Mouse (Mus musculus) spleen, postnatal 14 days (tissue): ENCODE data around the gene Ubr3.
A peak's percentile ranks its signal among the peaks of the same experiment; 100 is the strongest.

Experiments
- DNase-seq, 2 experiments: peaks; one replicate each; pipeline ENCODE4 v3.0.0; 2021 to 2022; ENCODE audit warnings: low spot score in 2 of 2

The Ubr3 gene

DNA sequence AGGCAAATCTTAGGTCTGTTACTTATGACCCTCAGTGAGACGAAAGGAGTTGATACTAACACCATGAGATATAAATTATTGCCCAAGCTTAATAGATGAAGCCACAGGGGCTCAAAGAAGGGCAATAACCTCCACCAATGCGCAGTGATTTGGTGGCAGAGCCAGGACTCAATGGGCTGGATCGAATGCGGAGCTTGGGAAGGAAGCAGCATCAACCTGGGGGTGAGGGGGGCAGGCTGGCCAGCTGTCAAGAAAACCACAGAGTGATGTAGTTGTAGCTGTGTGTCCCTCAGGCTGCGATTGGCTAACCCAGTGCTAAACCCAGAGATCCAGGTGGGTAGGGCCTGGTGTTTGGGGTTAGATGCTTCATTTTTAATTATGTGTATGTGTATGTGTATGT lies 137.8 kb downstream of the Ubr3 start:
- no peak for DNase-seq

DNA sequence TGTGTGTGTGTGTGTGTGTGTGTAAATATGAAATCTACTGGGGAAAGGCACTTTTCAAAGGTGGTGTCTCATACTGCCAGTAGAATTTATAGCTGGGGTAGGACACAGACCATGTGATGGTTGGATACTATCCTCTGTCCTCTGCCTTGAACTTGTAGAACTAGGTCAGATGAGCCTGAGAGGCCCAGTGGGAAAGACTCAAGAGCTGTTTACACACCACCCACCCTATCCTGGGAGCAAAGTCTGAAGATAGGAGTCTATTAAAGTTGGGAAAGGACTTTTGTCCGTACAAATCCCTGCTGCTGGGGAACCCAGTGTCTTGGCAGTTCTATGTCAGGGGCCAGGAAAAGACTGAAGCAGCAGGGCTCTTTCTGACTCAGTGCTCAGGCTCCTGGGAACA lies 138.3 kb downstream of the Ubr3 start:
- no peak for DNase-seq

DNA sequence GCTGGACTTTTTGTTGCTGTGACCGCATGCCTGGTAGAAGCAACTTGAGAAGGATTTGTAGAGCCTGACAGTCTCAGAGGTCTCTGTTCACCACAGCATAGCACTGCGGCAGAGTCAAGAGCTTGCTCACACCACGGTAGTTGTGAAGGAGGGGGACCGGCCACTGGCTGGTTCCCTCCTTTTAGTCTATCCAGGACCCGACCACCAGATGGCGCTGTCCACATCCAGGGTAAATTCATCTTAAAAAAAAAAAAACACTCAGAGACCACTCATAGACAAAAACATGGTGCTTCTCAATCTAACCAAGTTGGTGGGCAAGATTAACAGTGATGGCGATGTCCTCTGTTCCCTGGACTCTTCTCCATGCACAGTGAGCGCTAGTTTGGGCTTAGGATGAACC lies 140.2 kb downstream of the Ubr3 start:
- DNase-seq, result peak in 1 of 2 experiments; percentile 46

DNA sequence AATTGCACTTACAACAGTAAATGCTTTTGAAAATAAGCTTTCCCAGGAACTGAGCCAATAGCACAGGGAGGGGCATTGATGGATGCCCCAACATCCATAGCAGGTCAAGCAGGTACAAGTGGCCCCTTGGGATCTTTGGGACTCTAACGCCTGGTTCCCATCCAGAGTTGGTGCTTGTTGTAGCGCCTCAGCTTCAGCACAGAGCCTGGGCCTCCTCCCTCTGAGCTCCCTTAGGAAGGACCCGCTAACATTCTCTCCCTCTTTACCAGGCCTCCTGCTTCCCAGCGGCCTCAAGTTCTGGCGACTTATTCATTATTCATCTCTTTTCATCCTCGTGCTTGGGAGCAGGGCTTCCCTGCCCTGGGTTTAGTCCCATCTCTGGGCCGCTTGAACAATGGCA lies 141.7 kb downstream of the Ubr3 start, which contains the start of gene Myo3b:
Gene Myo3b, plus strand, starts transcription at position 375 of the 400 bp plus-strand sequence.
- DNase-seq, result no peak

DNA sequence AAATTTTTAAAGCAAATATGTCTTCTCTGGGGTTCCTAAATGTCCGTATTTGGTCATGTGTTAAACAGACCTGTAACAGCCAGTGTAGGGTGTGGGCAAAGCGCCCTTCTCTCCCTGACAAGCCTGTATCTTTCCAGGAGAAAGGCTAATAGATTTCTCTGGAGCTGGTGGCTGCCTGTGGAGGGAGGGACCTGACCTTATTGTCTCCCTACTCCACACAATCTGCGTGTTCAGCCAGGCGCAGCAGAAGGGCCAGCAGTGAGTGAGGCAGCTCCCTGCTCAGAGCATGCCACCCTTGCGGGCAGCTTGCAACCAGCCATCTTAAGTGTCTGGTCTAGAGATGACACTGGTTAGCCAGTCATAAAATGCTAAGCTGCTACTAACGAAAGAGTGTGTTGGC lies 147.4 kb downstream of the Ubr3 start:
- DNase-seq, result no peak

DNA sequence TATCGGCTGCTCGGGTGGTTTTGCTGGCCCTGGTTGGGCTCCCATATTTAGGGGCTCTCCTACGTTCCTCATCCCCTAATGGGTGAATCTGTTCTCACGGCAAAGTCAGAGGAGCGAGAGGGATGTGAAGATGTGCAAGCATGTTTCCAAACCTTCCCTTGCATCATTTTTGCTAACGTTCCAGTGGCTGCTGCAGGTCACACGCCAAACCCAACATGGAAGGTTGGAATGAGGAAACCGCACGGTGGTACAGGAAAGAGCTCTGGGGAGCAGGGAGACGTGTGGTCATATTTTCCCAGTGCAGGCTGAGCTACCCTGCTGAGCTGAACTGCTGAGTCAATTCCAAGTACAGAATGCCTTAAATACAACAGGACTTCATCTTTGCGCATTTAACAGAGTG lies 150.8 kb downstream of the Ubr3 start:
- no peak for DNase-seq

DNA sequence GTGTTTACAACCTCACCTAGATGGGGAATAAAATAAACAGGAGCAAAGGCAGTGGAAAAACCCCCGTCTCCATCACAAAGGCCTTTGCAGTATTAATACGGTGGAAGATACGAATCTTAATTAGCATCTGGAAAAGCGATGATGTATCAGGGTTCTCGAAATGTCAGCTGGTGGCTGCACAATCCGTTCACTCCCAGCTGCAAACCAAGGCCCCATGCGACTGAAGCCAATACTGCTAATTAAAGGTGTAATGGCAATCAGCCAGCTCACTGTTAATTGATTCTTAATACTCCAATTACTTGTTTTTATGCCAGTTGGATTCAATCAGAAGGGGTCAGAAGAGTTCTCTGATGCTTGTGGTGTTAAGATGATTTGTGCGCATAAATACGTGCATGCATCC lies 156.8 kb downstream of the Ubr3 start:
- no peak for DNase-seq

DNA sequence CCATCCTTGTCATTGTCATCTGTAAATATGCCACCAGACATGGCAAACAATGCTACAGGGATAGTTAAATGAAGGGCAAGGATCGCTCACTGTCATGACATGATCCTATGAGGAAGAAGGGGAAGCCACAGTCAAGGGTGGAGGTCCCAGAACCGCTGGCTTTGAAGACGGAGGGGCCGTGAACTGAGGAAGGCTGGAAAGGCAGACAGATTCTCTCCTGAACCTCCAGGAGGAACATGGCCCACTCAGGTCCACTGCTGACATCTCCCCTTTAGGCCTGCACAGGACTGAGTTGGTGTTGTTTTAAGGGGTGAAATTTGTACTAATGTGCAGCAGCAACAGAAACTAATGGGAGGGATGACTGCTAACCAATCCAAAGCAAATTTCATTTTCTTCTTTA lies 161.2 kb downstream of the Ubr3 start:
- no peak for DNase-seq

DNA sequence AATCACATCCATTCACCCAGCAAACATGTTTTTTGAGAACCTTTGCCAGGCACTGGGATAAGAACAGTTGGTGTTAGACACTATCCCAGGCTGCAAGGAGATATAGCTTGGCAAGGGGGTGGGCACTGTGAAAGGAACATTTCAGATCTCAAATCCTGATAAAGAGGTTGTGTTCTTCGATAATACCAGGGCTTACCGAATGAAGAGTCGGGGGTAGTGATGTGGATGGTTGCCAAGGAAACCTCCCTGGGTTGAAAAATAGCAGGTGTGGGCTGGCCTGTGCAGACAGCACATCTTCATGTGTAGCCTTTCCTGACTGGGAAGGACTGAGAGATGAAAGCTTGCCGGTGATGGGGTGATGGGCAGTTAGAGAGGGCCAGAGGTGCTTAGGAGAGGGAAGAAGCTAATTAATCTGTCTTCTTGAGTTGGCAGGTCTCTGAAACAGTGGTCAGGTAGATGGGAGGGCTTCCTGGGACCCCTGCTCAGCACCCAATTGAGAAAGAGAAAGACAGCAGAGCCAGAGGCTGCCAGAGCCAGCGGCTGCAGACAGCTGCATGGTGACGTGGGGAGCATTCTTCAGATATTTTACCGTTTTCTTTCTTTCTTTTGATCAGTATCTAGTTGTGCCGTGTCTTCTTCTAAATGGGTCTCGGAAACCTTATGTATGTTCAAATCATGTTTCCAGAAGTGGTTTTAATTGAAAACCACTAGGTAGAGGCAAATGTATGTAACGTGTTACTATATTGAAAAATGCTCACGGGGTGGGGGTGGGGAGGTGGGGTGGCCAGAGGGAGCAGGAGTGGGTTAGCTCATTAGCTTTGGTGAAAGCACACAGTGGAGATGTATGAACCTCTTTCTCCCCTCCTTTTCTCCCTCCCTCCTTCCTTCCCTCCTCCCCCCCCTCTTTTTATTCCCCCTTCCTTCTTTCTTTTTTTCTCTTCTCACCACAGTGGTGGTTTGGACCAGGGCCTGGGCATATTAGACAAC lies 163.6 kb downstream of the Ubr3 start:
- no peak for DNase-seq

DNA sequence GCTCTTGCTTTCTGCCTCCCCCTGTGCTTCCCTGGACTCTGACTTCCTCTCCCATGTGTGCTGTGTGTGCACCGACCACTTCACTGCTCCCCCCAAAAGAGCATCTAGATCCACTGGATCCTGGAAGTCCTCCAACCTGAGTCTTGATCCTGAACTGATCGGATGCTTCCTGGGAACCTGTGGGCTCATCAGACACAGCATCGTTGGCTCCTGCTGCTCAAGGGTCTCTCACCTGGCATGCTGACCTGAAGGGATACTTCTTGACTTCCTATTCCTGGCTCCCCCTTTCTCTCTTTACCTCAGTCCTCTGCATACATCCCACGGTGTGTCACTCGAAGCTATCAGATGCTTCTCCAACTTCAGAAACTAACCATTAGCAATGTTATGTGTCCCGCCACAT lies 168.1 kb downstream of the Ubr3 start:
- DNase-seq, result no peak

DNA sequence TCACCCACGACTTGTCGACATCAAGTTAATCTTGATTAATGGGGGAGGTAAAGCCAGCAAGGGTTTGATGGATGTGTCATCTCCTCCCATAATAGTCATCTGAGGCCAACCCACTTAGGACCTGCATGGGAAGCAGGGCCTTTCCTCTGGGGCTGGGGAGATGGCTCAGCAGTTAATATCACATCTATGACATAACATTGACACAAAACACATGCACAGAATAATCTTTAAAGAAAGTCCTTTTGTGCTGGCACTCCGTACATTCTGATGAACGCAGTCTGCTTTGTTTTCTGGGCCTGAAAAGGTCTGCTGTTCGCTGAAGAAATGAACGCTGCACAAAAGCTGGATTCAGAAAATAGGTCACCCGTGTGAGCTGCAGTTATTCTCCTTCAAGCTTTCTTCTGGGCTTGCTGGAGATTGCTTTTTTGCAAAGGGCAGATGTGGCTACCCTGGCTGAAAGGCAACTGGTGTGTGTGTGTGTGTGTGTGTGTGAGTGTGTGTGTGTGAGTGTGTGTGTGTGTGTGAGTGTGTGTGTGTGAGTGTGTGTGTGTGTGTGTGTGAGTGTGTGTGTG lies 168.8 kb downstream of the Ubr3 start:
- DNase-seq, result no peak

DNA sequence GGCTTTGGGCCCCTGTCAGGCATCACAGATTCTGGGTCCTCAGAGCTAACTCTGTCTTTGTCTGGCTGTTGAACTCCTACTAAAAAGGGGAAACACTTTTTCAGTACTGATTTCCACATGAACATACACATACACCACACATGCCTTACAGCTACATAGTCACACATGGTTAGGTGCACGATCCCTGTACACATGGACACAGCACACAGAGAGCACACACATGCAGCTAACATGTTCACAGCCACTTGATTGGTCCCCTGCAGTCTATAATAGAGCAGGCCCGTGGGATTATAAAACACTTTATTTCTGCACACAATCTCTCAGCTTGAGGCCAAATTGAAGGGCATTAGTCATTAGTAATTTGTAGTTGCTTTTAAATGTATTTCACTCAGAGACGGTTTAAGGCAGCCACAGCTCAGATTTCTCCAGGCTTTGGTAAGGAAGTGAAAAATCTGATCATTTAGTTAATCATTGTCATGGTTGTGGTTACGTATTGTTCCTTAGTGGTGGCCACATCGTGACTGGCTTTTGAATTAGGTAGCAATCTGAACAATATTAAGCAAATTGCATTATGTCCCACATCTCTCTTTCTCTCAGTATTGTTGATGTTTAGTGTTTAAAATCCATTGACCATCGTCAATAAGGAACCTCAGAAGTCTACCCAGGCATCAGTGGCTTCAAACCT lies 169.4 kb downstream of the Ubr3 start:
- no peak for DNase-seq

DNA sequence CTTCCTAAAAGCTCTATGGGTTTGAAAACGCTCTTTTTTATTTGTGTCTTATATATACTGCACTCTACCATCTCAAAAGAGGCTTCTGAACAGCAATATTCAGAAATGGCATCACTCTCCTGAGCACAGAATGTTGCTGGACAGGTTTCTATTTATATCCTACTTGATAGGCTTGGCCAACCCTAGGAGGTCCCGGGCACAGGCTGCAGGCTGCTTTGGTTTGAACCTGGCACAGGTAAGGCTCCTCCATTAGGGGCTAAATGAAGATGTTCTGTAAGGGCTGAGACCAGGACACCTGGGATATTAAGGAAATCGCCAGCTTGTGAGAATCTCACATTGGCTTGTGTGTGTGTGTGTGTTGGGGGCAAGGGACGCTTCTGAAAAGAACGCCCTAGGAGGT lies 172.8 kb downstream of the Ubr3 start:
- no peak for DNase-seq
